Mouse (Mus musculus) myocyte (in vitro differentiated cells): Measurements from ENCODE around the gene Tpm3. TPM values are rescaled to one million over a fixed set of nuclear protein-coding genes. Genes with fewer than 3 reads are reported as not detected.
"Not testable (repeated sequence)": the region's sequence is repeated elsewhere in the genome, so short reads cannot be mapped to it uniquely, and the experiment has no call there.

Source experiments
- H3K27me3 ChIP-seq: one replicate; pipeline ENCODE4 v1.6.1; 2011; ENCODE audit not compliant: control insufficient read depth, insufficient read depth, insufficient read length
- H3K36me3 ChIP-seq: one replicate; pipeline ENCODE4 v1.6.1; 2011; ENCODE audit not compliant: control insufficient read depth, insufficient read depth
- H3K4me2 ChIP-seq: one replicate; pipeline ENCODE4 v1.6.1; 2011; ENCODE audit warnings: low read depth, control low read depth
- H3K4me3 ChIP-seq: one replicate; pipeline ENCODE4 v1.5.1; 2011; ENCODE audit warnings: mild to moderate bottlenecking, control low read depth, moderate library complexity
- H3K79me2 ChIP-seq: one replicate; pipeline ENCODE4 v1.6.1; 2011; ENCODE audit not compliant: control insufficient read depth, insufficient read depth
- H3ac ChIP-seq: one replicate; pipeline ENCODE4 v1.6.1; 2011; ENCODE audit not compliant: control insufficient read depth, insufficient read length
- CEBPB ChIP-seq: IDR thresholded peaks from 2 replicates; pipeline ENCODE4 v1.6.1; 2011; ENCODE audit warnings: mild to moderate bottlenecking, moderate library complexity; ENCODE audit not compliant: poor library complexity, insufficient read depth, severe bottlenecking
- E2F4 ChIP-seq: IDR thresholded peaks from one replicate; pipeline ENCODE4 v1.6.1; 2011; ENCODE audit warnings: mild to moderate bottlenecking, control low read depth, moderate library complexity; ENCODE audit not compliant: insufficient read depth
- MAX ChIP-seq: IDR thresholded peaks from one replicate; pipeline ENCODE4 v1.6.1; 2011; ENCODE audit warnings: low read depth, mild to moderate bottlenecking, control low read depth
- MYOD1 ChIP-seq, 3 experiments: IDR thresholded peaks; one replicate each; pipeline ENCODE4 v1.6.1; 2011; ENCODE audit warnings: control low read depth in 2 of 3, low read depth in 2 of 3, mild to moderate bottlenecking in 2 of 3, moderate library complexity in 1 of 3; ENCODE audit not compliant: insufficient read length in 2 of 3, control insufficient read depth in 1 of 3
- MYOG ChIP-seq, 3 experiments: IDR thresholded peaks; one replicate each; pipeline ENCODE4 v1.6.1; 2011; ENCODE audit warnings: control low read depth in 2 of 3, low read depth in 2 of 3, mild to moderate bottlenecking in 2 of 3; ENCODE audit not compliant: insufficient read length in 2 of 3, control insufficient read depth in 1 of 3, insufficient read depth in 1 of 3
- POLR2A ChIP-seq: IDR thresholded peaks from one replicate; pipeline ENCODE4 v1.6.1; 2011; ENCODE audit warnings: low read depth, mild to moderate bottlenecking, control low read depth, moderate library complexity; ENCODE audit not compliant: insufficient read length
- POLR2AphosphoS2 ChIP-seq: IDR thresholded peaks from one replicate; pipeline ENCODE4 v1.6.1; 2011; ENCODE audit warnings: low read depth, control low read depth; ENCODE audit not compliant: insufficient read length
- REST ChIP-seq: IDR thresholded peaks from one replicate; pipeline ENCODE4 v1.6.1; 2011; ENCODE audit warnings: mild to moderate bottlenecking, control low read depth, moderate library complexity; ENCODE audit not compliant: insufficient read depth, insufficient read length
- SRF ChIP-seq: IDR thresholded peaks from one replicate; pipeline ENCODE4 v1.6.1; 2011; ENCODE audit warnings: low read depth; ENCODE audit not compliant: control insufficient read depth, insufficient read length
- TCF12 ChIP-seq: IDR thresholded peaks from one replicate; pipeline ENCODE4 v1.6.1; 2011; ENCODE audit warnings: mild to moderate bottlenecking, control low read depth; ENCODE audit not compliant: poor library complexity, insufficient read depth, severe bottlenecking
- TCF3 ChIP-seq: IDR thresholded peaks from one replicate; pipeline ENCODE4 v1.6.1; 2011; ENCODE audit warnings: low read depth, control low read depth; ENCODE audit not compliant: insufficient read length
- USF1 ChIP-seq: IDR thresholded peaks from one replicate; pipeline ENCODE4 v1.6.1; 2011; ENCODE audit warnings: low read depth, mild to moderate bottlenecking, control low read depth, moderate library complexity
- polyA plus RNA-seq: library from polyadenylated mRNA; unstranded; fragments of >200 nt; fragmentation: generic; extraction: Trizol; gene quantifications from one replicate; pipeline ENCODE4 v1.2.1, GENCODE M21; 2012; ENCODE audit warnings: missing spikeins

Tpm3 gene
- polyA plus RNA-seq, 1 experiment: 290 TPM

DNA sequence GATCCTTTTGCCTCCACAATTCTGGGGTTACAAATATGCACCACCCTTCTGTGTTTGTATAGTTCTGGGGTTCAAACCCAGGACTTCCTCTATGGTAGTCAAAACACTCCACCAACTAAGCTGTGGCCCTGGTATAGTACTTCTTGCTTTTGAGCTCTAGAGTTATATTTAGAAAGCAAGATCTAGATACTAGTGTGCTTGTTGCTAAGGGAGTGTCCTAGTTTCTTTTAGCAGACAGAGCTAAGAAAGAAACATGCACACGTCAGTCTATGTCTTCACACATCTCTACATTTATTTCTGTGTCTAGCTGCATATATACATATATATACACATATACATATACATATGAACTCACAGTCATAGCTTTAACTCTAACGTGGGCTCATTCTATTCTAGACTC lies 39.3 kb downstream of the Tpm3 start:
- Histone ChIP-seq H3K27me3 (no peaks in the 10 kb centered on the region), H3K36me3 (no peaks in the 10 kb centered on the region), H3K4me2 (no peak overlapping the region), H3K4me3 (no peak overlapping the region), H3ac (no peak overlapping the region), H3K79me2 (no peaks in the 10 kb centered on the region)
- no peak for TF ChIP-seq TCF3
- TF ChIP-seq CEBPB: no peak
- TF ChIP-seq MYOD1 (IDR thresholded peaks at IDR 0.05; ENCODE audit: control insufficient read depth in 1 of 3, insufficient read length in 2 of 3, low read depth in 2 of 3): no peak
- no peak for TF ChIP-seq POLR2AphosphoS2
- TF ChIP-seq TCF12: no peak

DNA sequence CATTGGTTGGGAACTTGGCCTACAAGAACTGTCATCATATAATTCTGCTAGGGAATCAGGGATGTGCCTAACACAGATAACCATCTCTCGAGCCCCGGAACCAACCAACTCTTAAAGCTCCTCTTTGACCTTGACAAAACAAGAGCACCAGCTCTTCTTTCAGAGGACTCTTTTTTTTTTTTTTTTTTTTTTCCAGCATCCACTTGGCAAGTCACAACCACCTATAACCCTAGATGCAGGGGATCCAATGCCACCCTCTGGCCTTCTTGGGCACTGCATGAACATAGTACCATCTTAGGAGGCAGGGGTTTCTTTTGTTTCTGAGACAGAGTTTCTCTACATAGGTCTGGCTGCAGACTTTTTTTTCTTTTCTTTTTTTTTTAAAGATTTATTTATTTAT lies 41.9 kb downstream of the Tpm3 start:
- no peak overlapping the region for H3K4me2 ChIP-seq
- no peaks in the 10 kb centered on the region for H3K79me2 ChIP-seq
- no peak overlapping the region for H3K4me3 ChIP-seq
- no peaks in the 10 kb centered on the region for H3K27me3 ChIP-seq
- no peaks in the 10 kb centered on the region for H3K36me3 ChIP-seq
- no peak overlapping the region for H3ac ChIP-seq
- TF ChIP-seq MAX: no peak

DNA sequence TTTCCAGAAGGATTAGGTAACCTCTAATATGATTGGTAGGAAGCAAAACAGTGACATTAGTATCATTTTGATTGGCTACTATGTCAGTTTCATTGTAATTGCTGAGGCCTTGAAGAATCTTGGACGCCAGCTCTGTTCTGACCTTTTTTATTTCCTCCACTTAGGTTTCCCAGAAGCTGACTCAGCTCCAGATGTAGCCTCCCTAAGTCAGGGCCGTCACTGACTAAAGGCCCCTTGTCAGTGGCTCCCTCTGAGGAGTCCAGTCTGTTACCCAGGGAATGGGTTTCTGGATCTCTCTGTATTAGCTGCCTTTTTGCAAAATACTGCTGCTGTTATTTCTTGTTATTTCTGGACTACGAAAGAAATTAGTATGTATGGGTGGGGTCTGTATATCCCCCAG lies 43.1 kb downstream of the Tpm3 start:
- Histone ChIP-seq H3K79me2 (no peaks in the 10 kb centered on the region), H3K27me3 (no peaks in the 10 kb centered on the region), H3ac (no peak overlapping the region), H3K36me3 (no peaks in the 10 kb centered on the region), H3K4me2 (no peak overlapping the region), H3K4me3 (no peak overlapping the region)
- TF ChIP-seq MYOG (IDR thresholded peaks at IDR 0.05; ENCODE audit: control insufficient read depth in 1 of 3, insufficient read depth in 1 of 3, insufficient read length in 2 of 3, low read depth in 2 of 3): no peak
- TF ChIP-seq TCF12: no peak
- no peak for TF ChIP-seq CEBPB
- no peak for TF ChIP-seq SRF
- no peak for TF ChIP-seq MYOD1 (IDR thresholded peaks at IDR 0.05; ENCODE audit: control insufficient read depth in 1 of 3, insufficient read length in 2 of 3, low read depth in 2 of 3)
- TF ChIP-seq POLR2AphosphoS2: no peak
- no peak for TF ChIP-seq POLR2A
- TF ChIP-seq MAX: no peak

DNA sequence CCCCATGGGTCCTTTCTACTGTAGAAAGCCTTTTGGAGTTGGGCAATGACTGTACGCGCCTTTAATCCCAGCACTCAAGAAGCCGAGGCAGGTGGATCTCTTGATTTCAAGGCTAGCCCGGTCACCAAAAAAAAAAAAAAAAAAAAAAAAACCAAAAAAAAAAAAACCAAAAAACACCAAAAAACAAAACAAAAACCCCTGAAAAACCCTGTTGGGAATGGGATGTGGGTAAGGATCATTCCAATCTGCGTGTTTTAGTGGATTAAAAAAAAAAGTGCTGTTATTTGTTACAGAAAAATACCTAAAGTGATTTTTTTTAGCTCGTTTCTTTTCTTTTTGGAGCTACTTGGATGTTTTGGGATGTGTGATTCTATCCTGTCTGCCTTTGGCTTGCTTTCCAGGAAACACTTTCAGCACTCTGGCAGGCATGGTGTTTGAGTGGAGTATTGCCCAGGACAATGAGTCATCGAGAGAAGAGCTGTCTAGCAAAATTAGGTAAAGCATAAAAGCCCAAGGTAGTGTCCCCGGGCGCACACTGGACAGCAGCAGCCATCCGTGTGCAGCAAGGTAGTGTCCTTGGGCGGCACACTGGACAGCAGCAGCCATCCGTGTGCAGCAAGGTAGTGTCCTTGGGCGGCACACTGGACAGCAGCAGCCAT lies 45.8 kb downstream of the Tpm3 start:
- Histone ChIP-seq H3K79me2 (no peaks in the 10 kb centered on the region), H3ac (no peak overlapping the region)
- TF ChIP-seq REST: no peak
- TF ChIP-seq USF1: no peak
- no peak for TF ChIP-seq POLR2A

DNA sequence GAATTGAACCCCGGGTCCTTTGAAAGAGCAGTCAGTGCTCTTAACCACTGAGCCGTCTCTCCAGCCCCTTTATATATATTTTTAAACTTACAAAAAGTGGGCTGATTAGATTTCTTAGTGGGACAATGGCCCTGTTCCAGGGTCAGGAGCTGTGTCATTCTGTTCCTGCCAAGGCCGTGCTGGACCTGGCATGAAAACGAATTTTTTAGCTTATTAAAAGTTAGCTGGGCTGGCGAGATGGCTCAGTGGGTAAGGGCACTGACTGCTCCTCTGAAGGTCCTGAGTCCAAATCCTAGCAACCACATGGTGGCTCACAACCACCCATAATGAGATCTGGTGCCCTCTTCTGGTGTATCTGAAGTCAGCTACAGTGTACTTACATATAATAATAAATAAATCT lies 49.6 kb downstream of the Tpm3 start:
- H3K36me3 ChIP-seq, H3K79me2 ChIP-seq, H3ac ChIP-seq, H3K4me3 ChIP-seq, H3K27me3 ChIP-seq, H3K4me2 ChIP-seq: not testable (repeated sequence)

More for the DNA sequence above, 45.8 kb downstream of the Tpm3 start:
- Histone ChIP-seq H3K36me3 (no peaks in the 10 kb centered on the region), H3K27me3 (no peaks in the 10 kb centered on the region), H3K4me2 (no peak overlapping the region), H3K4me3 (no peak overlapping the region)

DNA sequence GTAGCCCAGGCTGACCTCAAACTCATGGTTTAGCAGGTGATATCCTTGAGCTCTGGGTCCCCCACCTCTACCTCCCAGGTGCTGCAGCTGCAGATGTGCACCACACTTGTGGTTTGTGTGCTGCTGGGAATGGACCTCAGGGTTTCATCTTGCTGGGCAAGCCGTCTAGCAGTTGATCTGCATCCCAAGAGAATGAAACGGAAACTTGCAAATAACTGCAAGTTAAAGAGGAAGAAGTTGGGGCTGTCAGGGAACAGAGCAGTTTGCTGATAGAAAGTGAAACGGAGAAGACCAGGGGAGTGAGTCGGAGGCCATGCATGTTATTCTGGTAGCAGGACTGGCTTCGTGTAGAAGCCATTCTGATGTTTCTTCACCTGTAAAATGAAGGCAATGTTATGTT lies 53.3 kb downstream of the Tpm3 start:
- TF ChIP-seq USF1 (no peak), POLR2AphosphoS2 (no peak), POLR2A (no peak), MAX (no peak), MYOG (IDR thresholded peaks at IDR 0.05; ENCODE audit: control insufficient read depth in 1 of 3, insufficient read depth in 1 of 3, insufficient read length in 2 of 3, low read depth in 2 of 3) (no peak), TCF12 (no peak), TCF3 (no peak), CEBPB (no peak), SRF (no peak), E2F4 (no peak), REST (no peak), MYOD1 (IDR thresholded peaks at IDR 0.05; ENCODE audit: control insufficient read depth in 1 of 3, insufficient read length in 2 of 3, low read depth in 2 of 3) (no peak)
- Histone ChIP-seq H3K79me2 (no peaks in the 10 kb centered on the region), H3K4me2 (no peak overlapping the region), H3K4me3 (no peak overlapping the region), H3K27me3 (no peaks in the 10 kb centered on the region), H3K36me3 (no peaks in the 10 kb centered on the region), H3ac (no peak overlapping the region)
